Mouse (Mus musculus): Measurements from ENCODE around the gene Csrnp3. TPM values are rescaled to one million over a fixed set of nuclear protein-coding genes. Genes with fewer than 3 reads are reported as not detected.

Gene Csrnp3
- total and polyA plus RNA-seq, 3 experiments = not detected

DNA sequence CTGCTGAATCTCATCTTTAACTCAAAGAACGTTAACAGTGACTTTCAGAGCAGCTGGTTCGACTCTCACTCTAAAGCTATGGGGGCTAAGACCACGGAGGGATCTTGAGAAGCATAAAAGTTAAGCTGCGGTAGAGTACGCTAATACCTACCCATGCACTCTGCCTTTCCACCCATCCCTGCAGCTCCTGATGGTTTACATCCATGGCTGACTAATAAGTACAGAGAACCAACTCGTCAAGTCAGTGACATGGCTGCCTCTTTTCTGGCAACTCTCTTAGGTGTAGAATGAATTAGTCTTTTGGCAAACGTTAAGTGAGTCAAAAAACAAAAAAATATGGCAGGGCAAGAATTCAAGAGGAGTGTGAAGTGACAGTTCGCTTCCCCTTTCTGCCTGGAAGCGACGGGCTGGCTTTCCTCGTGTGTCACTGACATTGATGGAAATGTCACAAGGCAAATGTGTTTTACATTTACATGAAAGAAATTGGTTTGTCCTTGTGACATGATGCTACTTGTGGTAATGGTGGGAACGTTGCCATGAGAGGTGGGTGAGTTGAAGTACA lies 19.3 kb downstream of the Csrnp3 start:
- no peaks in the 10 kb centered on the region for H3K4me1 ChIP-seq (ENCODE audit: control insufficient read depth in 1 of 2, insufficient read depth in 2 of 2, low read length in 2 of 2)
- no peaks in the 10 kb centered on the region for H3K36me3 ChIP-seq (ENCODE audit: control insufficient read depth in 1 of 2, insufficient read depth in 2 of 2, low read length in 2 of 2)
- no peaks in the 10 kb centered on the region for H3K79me2 ChIP-seq (ENCODE audit: control insufficient read depth, insufficient read depth, low read length, poor library complexity)
- DNase-seq (ENCODE audit: low read depth, low spot score) = no peak
- H3K9me3 ChIP-seq (replicated peaks; ENCODE audit: insufficient read depth, low read length) = no peaks in the 10 kb centered on the region
- TF ChIP-seq TCF12 (IDR thresholded peaks at IDR 0.05; ENCODE audit: low read depth, low read length) = no peak
- TF ChIP-seq MAZ (IDR thresholded peaks at IDR 0.05; ENCODE audit: low read depth, low read length) = no peak
- TF ChIP-seq JUND (IDR thresholded peaks at IDR 0.05; ENCODE audit: low read depth, low read length) = no peak
- TF ChIP-seq CTCF (IDR thresholded peaks at IDR 0.05 in 2 of 3, conservative IDR thresholded peaks at IDR 0.05 in 1 of 3; ENCODE audit: control insufficient read depth in 1 of 3, insufficient read depth in 1 of 3, low read depth in 2 of 3, low read length in 3 of 3, poor library complexity in 1 of 3, severe bottlenecking in 1 of 3) = no peak
- no peak for TF ChIP-seq ZMIZ1 (IDR thresholded peaks at IDR 0.05; ENCODE audit: low read depth, low read length)
- no peak for TF ChIP-seq NELFE (IDR thresholded peaks at IDR 0.05; ENCODE audit: low read depth, low read length)
- TF ChIP-seq MEF2A (IDR thresholded peaks at IDR 0.05; ENCODE audit: extremely low read depth, insufficient replicate concordance, low read depth, low read length, poor library complexity, severe bottlenecking) = no peak
- no peak for TF ChIP-seq MYC (IDR thresholded peaks at IDR 0.05; ENCODE audit: low read depth, low read length)
- TF ChIP-seq CHD2 (IDR thresholded peaks at IDR 0.05; ENCODE audit: low read length) = no peak
- TF ChIP-seq TBP (IDR thresholded peaks at IDR 0.05; ENCODE audit: low read depth, low read length) = no peak
- TF ChIP-seq NRF1 (IDR thresholded peaks at IDR 0.05; ENCODE audit: insufficient read depth, low read depth, low read length, poor library complexity, severe bottlenecking) = no peak
- no peak for TF ChIP-seq RCOR1 (IDR thresholded peaks at IDR 0.05; ENCODE audit: low read depth, low read length)
- TF ChIP-seq USF1 (IDR thresholded peaks at IDR 0.05; ENCODE audit: low read depth, low read length) = no peak
- no peak for TF ChIP-seq KAT2A (conservative IDR thresholded peaks at IDR 0.05; ENCODE audit: low read depth, low read length)
- no peak overlapping the region for H3K27ac ChIP-seq (ENCODE audit: control insufficient read depth, low read depth, low read length)
- no peak overlapping the region for H3K9ac ChIP-seq (ENCODE audit: control insufficient read depth, low read depth, low read length, poor library complexity, severe bottlenecking)
- H3K4me3 ChIP-seq (ENCODE audit: control insufficient read depth in 1 of 2, insufficient read depth in 1 of 2, low read depth in 2 of 2, low read length in 2 of 2) = no peak overlapping the region
- no peaks in the 10 kb centered on the region for H3K27me3 ChIP-seq (ENCODE audit: control insufficient read depth in 1 of 2, insufficient read depth in 2 of 2, low read length in 2 of 2)

DNA sequence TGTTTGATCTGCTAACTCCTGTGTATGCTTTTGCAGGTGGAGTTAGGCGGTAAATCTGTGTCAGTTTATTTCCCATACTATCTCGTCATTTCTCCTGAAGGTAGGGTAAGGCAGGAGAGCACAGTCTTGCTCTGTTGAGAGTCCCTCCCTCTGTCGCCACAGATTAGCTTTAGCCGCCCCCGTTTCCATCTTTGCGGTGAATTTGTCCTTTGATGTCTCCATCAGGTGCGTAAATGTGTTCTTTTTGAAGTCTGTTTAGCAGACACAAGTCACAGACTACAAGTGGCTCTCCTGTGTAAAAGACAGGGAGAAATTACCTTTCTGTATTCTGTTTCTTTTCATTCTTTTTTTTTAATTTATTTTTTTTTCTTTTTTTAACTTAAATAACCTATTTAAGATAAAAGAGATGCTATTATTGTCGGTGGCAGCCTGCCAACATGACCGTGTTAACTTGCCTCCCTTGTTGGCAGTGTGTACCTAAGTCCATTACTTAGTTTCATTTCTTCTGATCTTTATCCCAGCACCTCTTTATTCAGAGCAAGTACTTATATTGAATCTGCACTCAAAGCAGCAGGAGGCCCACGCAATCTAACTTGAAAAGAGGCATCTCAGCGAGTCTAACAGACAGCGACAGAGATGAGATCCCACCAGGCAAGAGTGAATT lies 25.5 kb downstream of the Csrnp3 start:
- TF ChIP-seq CTCF (IDR thresholded peaks at IDR 0.05 in 2 of 3, conservative IDR thresholded peaks at IDR 0.05 in 1 of 3; ENCODE audit: control insufficient read depth in 1 of 3, insufficient read depth in 1 of 3, low read depth in 2 of 3, low read length in 3 of 3, poor library complexity in 1 of 3, severe bottlenecking in 1 of 3) (no peak), POLR2A (IDR thresholded peaks at IDR 0.05; ENCODE audit: control insufficient read depth in 1 of 2, insufficient read depth in 1 of 2, low read depth in 1 of 2, low read length in 2 of 2, poor library complexity in 1 of 2) (no peak), ZMIZ1 (IDR thresholded peaks at IDR 0.05; ENCODE audit: low read depth, low read length) (no peak), MAFK (IDR thresholded peaks at IDR 0.05; ENCODE audit: borderline replicate concordance, low read depth, low read length) (no peak), ETS1 (IDR thresholded peaks at IDR 0.05; ENCODE audit: low read depth, low read length) (no peak), JUND (IDR thresholded peaks at IDR 0.05; ENCODE audit: low read depth, low read length) (no peak), NRF1 (IDR thresholded peaks at IDR 0.05; ENCODE audit: insufficient read depth, low read depth, low read length, poor library complexity, severe bottlenecking) (no peak), USF1 (IDR thresholded peaks at IDR 0.05; ENCODE audit: low read depth, low read length) (no peak), SMC3 (IDR thresholded peaks at IDR 0.05; ENCODE audit: low read depth, low read length) (no peak), CHD1 (IDR thresholded peaks at IDR 0.05; ENCODE audit: low read depth, low read length) (no peak), HCFC1 (IDR thresholded peaks at IDR 0.05; ENCODE audit: low read depth, low read length) (no peak), RAD21 (IDR thresholded peaks at IDR 0.05; ENCODE audit: low read depth, low read length) (no peak), TBP (IDR thresholded peaks at IDR 0.05; ENCODE audit: low read depth, low read length) (no peak), USF2 (IDR thresholded peaks at IDR 0.05; ENCODE audit: borderline replicate concordance in 1 of 2, insufficient read depth in 1 of 2, low read depth in 1 of 2, low read length in 2 of 2) (no peak), ZC3H11A (IDR thresholded peaks at IDR 0.05; ENCODE audit: low read depth, low read length) (no peak), TCF12 (IDR thresholded peaks at IDR 0.05; ENCODE audit: low read depth, low read length) (no peak)

More for the DNA sequence above, 25.5 kb downstream of the Csrnp3 start:
- no peaks in the 10 kb centered on the region for H3K4me1 ChIP-seq (ENCODE audit: control insufficient read depth in 1 of 2, insufficient read depth in 2 of 2, low read length in 2 of 2)
- H3K36me3 ChIP-seq (ENCODE audit: control insufficient read depth in 1 of 2, insufficient read depth in 2 of 2, low read length in 2 of 2) = no peaks in the 10 kb centered on the region
- no peaks in the 10 kb centered on the region for H3K9me3 ChIP-seq (replicated peaks; ENCODE audit: insufficient read depth, low read length)
- no peak overlapping the region for H3K4me3 ChIP-seq (ENCODE audit: control insufficient read depth in 1 of 2, insufficient read depth in 1 of 2, low read depth in 2 of 2, low read length in 2 of 2)
- no peak overlapping the region for H3K27ac ChIP-seq (ENCODE audit: control insufficient read depth, low read depth, low read length)
- H3K9ac ChIP-seq (ENCODE audit: control insufficient read depth, low read depth, low read length, poor library complexity, severe bottlenecking) = no peak overlapping the region
- H3K79me2 ChIP-seq (ENCODE audit: control insufficient read depth, insufficient read depth, low read length, poor library complexity) = no peaks in the 10 kb centered on the region
- no peaks in the 10 kb centered on the region for H3K27me3 ChIP-seq (ENCODE audit: control insufficient read depth in 1 of 2, insufficient read depth in 2 of 2, low read length in 2 of 2)
- no peak for DNase-seq (ENCODE audit: low read depth, low spot score)
